Mouse (Mus musculus): ENCODE results near the gene Zfp648. TPM values are rescaled to one million over a fixed set of nuclear protein-coding genes. Genes with fewer than 3 reads are reported as not detected.

The Zfp648 gene
- total RNA-seq, 2 experiments from 2014 or later = not detected

DNA sequence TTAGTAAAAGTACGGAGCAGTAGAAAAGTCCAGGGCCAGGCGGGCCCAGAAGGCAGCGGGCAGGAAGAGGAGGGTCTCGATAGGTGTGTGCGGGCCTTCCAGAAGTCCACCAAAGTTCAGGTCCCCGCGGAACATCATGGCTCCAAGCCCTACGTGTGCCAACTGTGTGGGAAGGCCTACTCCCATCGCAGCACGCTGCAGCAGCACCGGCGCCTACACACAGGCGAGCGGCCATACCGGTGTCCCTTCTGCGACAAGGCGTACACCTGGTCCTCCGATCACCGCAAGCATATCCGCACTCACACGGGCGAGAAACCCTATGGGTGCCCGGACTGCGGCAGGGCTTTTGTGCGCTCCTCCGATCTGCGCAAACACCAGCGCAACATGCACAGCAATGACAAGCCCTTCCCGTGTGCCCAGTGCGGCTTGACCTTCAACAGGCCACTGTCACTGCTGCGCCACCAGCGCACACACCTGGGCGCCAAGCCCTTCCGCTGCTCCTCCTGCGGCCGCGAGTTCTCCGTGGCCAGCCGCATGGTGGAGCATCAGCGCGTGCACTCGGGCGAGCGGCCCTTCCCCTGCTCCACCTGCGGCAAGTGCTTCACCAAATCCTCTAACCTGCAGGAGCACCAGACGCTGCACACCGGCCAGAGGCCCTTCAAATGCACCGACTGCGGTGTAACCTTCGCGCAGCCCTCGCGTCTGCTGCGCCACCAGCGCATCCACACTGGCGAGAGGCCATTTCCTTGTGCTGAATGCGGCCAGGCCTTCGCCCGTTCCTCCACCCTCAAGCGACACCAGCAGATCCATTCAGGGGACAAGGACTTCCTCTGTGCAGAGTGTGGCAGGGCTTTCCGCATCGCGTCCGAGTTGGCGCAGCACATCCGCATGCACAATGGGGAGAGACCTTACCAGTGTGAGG is 3.9 kb downstream of the Zfp648 start:
- intact Hi-C loops (cut with DNase I) = no loop called here
- no peak for DNase-seq

DNA sequence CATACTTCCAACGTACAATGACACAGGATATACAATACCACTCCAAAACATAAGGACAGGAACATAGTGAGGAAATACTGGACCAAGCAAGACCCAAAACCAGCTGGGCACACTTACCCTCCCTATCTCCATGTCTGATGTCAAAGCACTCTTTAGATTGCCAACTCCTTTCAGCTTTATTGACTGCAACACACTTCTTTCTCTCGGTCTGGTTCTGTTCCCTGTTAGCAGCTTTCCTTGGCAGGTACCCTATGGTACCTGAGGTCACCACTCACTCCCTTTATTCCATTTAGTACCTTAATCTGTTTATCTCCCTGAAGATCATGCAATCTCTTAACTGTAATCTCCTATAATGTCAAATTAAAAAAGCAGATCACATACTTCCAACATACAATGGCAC is 19.0 kb downstream of the Zfp648 start:
- DNase-seq = no peak
- intact Hi-C loops (cut with DNase I) = no loop called here

DNA sequence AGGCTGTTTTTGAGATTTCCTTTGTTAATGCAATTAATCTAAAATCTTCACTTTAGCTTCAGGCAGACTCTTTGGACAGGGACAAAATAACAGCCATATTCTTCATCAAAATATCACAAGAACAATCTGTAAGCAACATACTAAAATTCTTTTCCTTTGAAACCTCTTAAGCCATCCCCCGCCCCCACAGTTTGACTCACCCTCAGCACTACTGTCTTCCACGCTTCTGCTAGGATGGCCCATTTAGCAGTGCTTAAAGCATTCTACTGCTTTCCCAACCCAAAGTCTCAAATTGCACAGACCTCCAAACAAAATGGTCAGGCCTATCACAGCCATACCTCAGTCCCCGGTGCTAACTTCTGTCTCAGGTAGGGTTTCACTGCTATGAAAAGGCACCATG is 19.6 kb downstream of the Zfp648 start:
- no peak for DNase-seq
- intact Hi-C loops (cut with DNase I) = no loop called here

GRCm38 (mm10) chr1:154223807-154224207 is 22.8 kb downstream of the Zfp648 start:
- intact Hi-C loops (cut with DNase I) = no loop called here

DNA sequence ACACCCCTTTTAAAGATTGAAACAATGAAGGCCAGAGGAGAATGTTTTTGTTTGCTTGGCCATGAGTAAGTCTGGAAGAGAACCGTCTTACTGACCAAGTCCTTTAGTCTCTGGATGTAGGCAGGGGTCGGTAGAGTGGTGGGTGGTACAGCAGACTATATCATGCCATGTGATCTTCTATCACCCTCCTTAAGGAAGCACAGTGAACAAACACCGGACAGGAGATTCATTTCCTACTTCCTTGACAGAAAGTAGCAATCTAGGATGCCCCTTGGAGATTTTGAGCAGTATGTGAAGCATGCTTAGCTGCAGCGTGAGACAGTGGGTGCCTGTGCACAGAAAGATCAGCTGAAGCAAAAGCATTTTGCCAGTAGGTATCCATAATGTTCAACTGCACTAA is 31.6 kb downstream of the Zfp648 start:
- no peak for DNase-seq
- intact Hi-C loops (cut with DNase I) = no loop called here

More at GRCm38 (mm10) chr1:154223807-154224207, 22.8 kb downstream of the Zfp648 start:
- no peak for DNase-seq

DNA sequence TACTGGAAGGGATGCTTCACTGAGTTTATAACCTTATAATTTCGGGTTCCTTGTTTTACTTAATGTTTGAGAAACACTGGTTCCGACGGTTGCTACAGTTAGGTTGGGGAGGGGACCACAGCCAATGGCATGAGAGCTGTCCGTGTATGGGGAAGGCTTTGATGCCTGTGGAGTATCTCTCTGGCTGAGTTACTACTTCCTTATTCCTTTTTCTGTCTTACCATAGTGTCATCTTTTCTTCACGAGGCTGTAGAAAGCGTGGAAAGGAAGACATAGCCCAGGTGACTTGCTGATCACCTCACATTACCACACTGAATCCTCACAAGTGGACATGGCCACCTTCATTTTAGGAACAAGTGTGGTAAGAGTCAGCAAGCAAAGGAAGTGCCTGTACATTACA is 32.0 kb downstream of the Zfp648 start:
- intact Hi-C loops (cut with DNase I) = no loop called here
- DNase-seq = no peak

GRCm38 (mm10) chr1:154234814-154235213 is 33.8 kb downstream of the Zfp648 start:
- intact Hi-C loops (cut with DNase I) = no loop called here
- DNase-seq = no peak

- no peak for DNase-seq
- intact Hi-C loops (cut with DNase I) = no loop called here
Observed at GRCm38 (mm10) chr1:154238876-154239275, 37.9 kb downstream of the Zfp648 start.

DNA sequence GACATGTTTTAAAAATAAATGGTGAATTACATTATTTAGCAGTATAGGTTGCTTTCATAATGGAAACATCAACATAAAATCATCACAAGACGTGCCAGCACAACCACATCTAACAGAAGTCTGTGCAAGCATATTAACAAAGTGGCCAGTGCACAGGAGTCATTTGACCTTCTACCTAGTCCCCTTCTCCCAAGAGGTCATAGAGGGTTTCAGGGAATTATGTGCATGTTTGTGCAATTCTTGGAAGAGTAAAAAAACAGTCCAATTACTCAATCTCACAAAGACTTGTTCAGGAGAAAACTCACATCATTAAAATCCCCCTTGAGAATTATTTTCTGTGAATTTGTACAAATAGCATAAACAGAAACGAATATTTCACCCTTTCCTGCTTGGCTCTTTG is 50.2 kb downstream of the Zfp648 start:
- intact Hi-C loops (cut with DNase I) = no loop called here
- DNase-seq = no peak

DNA sequence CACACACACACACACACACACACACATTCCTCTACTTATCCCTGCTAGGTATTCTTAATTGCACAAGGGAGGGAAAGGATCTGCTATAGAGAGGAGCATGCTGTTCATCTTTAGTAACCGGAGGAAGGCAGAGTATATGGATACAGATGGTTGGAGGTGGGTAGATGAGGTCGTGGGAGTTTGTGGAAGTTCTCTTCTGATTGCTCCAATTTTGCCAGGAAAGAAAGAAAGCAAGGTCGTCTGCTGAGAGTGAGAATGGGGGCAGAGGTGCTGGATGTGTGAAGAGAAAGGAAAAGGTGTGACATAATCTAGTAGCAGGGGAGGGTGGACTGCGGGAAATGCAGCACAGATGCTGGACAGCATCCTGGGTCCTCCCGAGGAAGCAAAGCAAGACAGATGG is 51.8 kb downstream of the Zfp648 start:
- intact Hi-C loops (cut with DNase I) = no loop called here
- DNase-seq = no peak
